Mouse (Mus musculus) liver, embryonic 13.5 days (tissue): ENCODE results near the gene Prdm11. TPM values are rescaled to one million over a fixed set of nuclear protein-coding genes. Genes with fewer than 3 reads are reported as not detected.
A peak's percentile ranks its signal among the peaks of the same experiment; 100 is the strongest.

Source experiments
- ATAC-seq: fragments of 200-750 bp; cut with Nextera tagmentation; 2 replicates; pipeline ENCODE4 v1.8.0; 2017; ENCODE audit warnings: low read depth, mild to moderate bottlenecking, moderate number of reproducible peaks, moderate library complexity
- DNase-seq: peaks from one replicate; pipeline ENCODE4 v3.0.0; 2022
- H3K27ac ChIP-seq: fragments of 300-500 bp; sonication (generic); 2 replicates; pipeline ENCODE4 v1.5.1; 2015; ENCODE audit warnings: moderate library complexity, mild to moderate bottlenecking, inconsistent platforms
- H3K27me3 ChIP-seq: fragments of 300-500 bp; sonication (generic); 2 replicates; pipeline ENCODE4 v1.6.1; 2015; ENCODE audit warnings: mild to moderate bottlenecking, inconsistent platforms
- H3K36me3 ChIP-seq: fragments of 300-500 bp; sonication (generic); 2 replicates; pipeline ENCODE4 v1.6.1; 2015; ENCODE audit warnings: mild to moderate bottlenecking, inconsistent platforms
- H3K4me1 ChIP-seq: fragments of 300-500 bp; sonication (generic); replicated peaks from 2 replicates; pipeline ENCODE4 v1.6.1; 2015; ENCODE audit warnings: inconsistent platforms
- H3K4me2 ChIP-seq: fragments of 300-500 bp; sonication (generic); 2 replicates; pipeline ENCODE4 v1.6.1; 2015; ENCODE audit warnings: inconsistent platforms, mild to moderate bottlenecking, moderate library complexity
- H3K4me3 ChIP-seq: fragments of 300-500 bp; sonication (generic); replicated peaks from 2 replicates; pipeline ENCODE4 v1.5.1; 2015; ENCODE audit warnings: mild to moderate bottlenecking, inconsistent platforms
- H3K9ac ChIP-seq: fragments of 300-500 bp; sonication (generic); 2 replicates; pipeline ENCODE4 v1.6.1; 2015; ENCODE audit warnings: mild to moderate bottlenecking, inconsistent platforms
- H3K9me3 ChIP-seq: fragments of 300-500 bp; sonication (generic); replicated peaks from 2 replicates; pipeline ENCODE4 v1.6.1; 2016; ENCODE audit warnings: inconsistent platforms
- WGBS: fragments of 180-500 bp; shearing (Covaris S2); methylation state at CpG from one replicate; pipeline ENCODE4 v1.1.7; 2015; ENCODE audit not compliant: insufficient replicate concordance; 5-methylcytosine and 5-hydroxymethylcytosine counted together
- polyA plus RNA-seq: library from polyadenylated mRNA; unstranded; fragments of >200 nt; fragmentation: Nextera tagmentation; extraction: Ambion mirVana; gene quantifications from 2 replicates; pipeline ENCODE4 v1.2.1, GENCODE M21; 2015

Gene Prdm11
- polyA plus RNA-seq, 1 experiment from 2014 or later: 3.7 TPM

DNA sequence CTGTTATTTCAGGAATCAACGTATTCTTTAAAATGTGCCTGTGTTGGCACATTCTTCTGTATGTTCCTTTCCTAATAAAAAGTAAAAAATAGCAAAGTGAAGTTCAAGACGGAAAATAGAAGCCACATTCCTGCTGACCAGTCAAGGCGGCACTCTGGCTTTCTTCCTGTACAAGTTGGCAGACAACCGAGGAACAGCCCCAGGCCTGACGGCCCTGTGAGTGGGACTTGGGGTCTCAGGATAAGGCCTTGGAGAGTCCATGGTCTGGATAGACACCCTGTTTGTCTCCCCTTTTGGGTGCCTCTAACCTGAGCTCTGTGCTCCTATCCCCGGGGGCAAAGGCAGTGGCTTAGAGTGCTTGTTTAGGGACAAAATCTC lies 30.6 kb upstream of the Prdm11 start:
- Histone ChIP-seq H3K4me1 (no peaks in the 10 kb centered on the region), H3K36me3 (no peaks in the 10 kb centered on the region), H3K4me3 (no peak overlapping the region), H3K27me3 (peaks cover 3% of the 10 kb centered on the region), H3K9ac (no peak overlapping the region), H3K4me2 (no peak overlapping the region), H3K27ac (no peak overlapping the region), H3K9me3 (no peaks in the 10 kb centered on the region)
- WGBS: 61% methylated on average over 6 of the region's 6 CpGs
- ATAC-seq: no peak
- no peak for DNase-seq

DNA sequence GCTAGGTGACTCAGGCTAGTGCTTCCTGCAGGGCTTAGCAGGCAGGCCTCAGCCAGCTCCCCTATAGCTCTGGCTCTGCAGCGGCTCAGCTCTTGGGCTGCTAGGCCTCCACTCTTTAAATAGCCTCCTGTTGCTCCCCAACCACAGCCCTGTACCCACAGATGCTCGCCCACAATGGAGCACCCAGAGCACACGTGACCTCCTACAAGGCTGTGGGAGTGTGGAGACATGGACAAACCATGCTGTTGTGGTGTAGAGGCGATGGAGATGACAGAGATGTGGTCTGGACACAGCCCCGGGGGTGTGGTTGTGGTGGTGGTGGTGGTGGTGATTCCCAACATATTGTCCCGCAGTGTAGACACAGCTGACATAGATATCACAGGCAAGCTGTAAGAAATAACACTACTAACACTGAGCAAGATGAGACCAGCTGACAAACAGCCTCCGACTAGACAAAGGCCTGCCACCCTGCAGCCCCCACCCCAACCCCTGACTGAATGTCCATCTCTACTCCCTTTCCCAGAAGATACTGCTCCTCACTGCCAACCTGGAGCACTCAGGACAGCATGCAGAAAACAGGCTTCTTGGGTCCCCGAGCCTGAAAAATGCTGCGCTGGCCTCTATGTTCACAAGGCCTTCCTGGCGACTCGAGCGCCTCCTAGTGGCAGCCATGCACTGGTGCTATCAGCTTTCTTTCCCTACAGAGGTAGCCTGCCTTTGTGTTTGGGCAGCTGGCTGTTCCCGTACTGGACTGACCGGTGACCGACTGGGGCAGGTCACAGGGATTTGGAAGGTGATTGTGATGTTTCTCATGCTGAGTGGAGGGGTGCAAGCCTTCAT lies 30.0 kb upstream of the Prdm11 start:
- Histone ChIP-seq H3K27me3 (peaks cover 3% of the 10 kb centered on the region), H3K36me3 (no peaks in the 10 kb centered on the region), H3K9ac (no peak overlapping the region), H3K4me1 (no peaks in the 10 kb centered on the region), H3K4me3 (no peak overlapping the region), H3K4me2 (no peak overlapping the region), H3K9me3 (no peaks in the 10 kb centered on the region), H3K27ac (no peak overlapping the region)
- DNase-seq: peak; percentile 30
- WGBS: 36% methylated on average over 15 of the region's 15 CpGs
- ATAC-seq: no peak

DNA sequence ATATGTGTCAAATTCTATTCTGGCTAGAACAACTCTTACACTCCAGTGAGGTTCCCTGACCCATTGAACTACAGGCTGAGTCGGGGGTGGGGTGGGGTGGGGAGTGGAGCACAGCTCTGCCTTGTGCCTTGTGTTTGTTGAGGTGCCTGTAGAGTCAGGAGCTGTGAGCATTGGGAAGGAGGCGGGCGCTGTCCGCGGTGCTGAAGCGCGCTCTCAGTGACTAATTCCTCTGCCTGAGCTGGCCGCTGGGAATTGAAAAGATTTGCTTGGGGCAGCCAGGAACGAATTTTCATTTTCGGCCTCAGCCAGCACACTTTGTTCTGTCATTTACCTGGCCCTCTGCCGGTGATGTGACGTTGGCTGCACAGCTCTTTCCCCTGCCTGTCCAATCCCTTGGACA lies 25.7 kb upstream of the Prdm11 start:
- Histone ChIP-seq H3K9ac (no peak overlapping the region), H3K27me3 (peaks cover 3% of the 10 kb centered on the region), H3K36me3 (no peaks in the 10 kb centered on the region), H3K4me1 (no peaks in the 10 kb centered on the region), H3K4me3 (no peak overlapping the region), H3K27ac (no peak overlapping the region), H3K9me3 (no peaks in the 10 kb centered on the region), H3K4me2 (no peak overlapping the region)
- DNase-seq (peak; percentile 40), ATAC-seq (no peak)
- WGBS: 6% methylated on average over 12 of the region's 12 CpGs

DNA sequence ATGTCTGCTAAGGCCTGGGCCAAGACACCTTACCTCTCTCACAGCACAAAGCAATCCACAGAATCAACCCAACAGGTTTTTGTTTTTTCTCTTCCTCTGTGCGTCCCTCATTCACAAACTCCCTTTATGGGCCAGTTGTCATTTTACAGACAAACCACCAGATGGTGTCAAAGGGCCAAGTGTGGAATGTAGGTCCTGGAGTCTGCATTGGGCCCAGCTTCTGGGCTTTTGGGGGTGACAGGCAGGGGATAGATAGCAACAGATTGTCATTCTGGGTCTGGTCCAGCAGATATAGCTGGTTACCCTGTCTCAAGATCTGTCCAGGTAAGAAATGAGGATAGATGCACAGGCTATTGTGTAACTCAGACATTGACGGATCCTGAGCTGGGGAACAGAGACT lies 23.0 kb upstream of the Prdm11 start:
- no peak for DNase-seq
- no peak for ATAC-seq

DNA sequence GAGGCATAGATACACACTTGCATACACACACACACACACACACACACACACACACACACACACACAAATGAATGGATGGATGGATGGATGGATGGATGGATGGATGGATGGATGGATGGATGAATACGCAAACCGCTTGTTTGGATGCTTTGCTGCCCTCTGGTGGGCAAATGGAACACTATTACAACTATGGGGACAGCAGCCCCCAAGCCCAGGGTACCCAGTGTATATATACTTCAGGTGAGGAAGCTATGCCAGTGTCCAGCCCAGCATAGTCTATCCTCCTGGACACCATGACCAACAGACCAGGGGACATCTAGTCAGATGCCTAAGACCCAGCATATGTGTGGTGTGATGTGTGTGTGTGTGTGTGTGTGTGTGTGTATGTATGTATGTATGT lies 17.4 kb upstream of the Prdm11 start:
- Histone ChIP-seq H3K4me2 (no peak overlapping the region), H3K27ac (no peak overlapping the region), H3K9me3 (no peaks in the 10 kb centered on the region), H3K36me3 (no peaks in the 10 kb centered on the region), H3K27me3 (no peaks in the 10 kb centered on the region), H3K4me3 (no peak overlapping the region), H3K4me1 (no peaks in the 10 kb centered on the region), H3K9ac (no peak overlapping the region)
- DNase-seq: no peak
- WGBS: 15% methylated on average over 2 of the region's 2 CpGs
- ATAC-seq: no peak

More for the DNA sequence above, 23.0 kb upstream of the Prdm11 start:
- 24% methylated on average over 2 of the region's 2 CpGs for WGBS
- Histone ChIP-seq H3K4me1 (no peaks in the 10 kb centered on the region), H3K27me3 (peaks cover 3% of the 10 kb centered on the region), H3K4me2 (no peak overlapping the region), H3K9me3 (no peaks in the 10 kb centered on the region), H3K27ac (no peak overlapping the region), H3K9ac (no peak overlapping the region), H3K36me3 (no peaks in the 10 kb centered on the region), H3K4me3 (no peak overlapping the region)

DNA sequence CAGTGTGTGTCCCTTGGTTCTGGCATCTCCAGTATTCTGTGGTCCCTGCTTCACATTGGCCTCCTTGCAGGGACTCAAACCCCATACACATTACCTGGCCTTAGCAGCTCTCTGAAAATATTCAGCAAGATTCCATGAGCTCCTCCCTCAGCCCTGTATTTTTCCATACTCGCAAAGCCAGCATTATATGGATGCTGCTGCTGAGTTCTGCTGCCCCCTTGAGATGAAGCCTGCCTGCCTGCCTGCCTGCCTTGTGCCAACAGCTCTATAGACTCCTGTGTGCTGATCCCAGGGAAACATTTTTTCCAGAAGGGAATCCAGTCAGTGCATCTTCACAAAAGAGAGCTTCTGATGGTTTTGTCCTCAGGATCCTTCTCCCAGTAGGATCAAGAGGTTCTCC lies 5.9 kb upstream of the Prdm11 start:
- ATAC-seq: no peak
- no peak for DNase-seq
- Histone ChIP-seq H3K27ac (no peak overlapping the region), H3K9me3 (no peaks in the 10 kb centered on the region), H3K9ac (no peak overlapping the region), H3K4me1 (0 out of 2 replicates have a peak, but pooled peaks cover 3% of the 10 kb centered on the region), H3K27me3 (peaks cover 30% of the 10 kb centered on the region), H3K36me3 (no peaks in the 10 kb centered on the region), H3K4me3 (no peak overlapping the region), H3K4me2 (no peak overlapping the region)
- WGBS: 28% methylated on average over 1 of the region's 1 CpGs

DNA sequence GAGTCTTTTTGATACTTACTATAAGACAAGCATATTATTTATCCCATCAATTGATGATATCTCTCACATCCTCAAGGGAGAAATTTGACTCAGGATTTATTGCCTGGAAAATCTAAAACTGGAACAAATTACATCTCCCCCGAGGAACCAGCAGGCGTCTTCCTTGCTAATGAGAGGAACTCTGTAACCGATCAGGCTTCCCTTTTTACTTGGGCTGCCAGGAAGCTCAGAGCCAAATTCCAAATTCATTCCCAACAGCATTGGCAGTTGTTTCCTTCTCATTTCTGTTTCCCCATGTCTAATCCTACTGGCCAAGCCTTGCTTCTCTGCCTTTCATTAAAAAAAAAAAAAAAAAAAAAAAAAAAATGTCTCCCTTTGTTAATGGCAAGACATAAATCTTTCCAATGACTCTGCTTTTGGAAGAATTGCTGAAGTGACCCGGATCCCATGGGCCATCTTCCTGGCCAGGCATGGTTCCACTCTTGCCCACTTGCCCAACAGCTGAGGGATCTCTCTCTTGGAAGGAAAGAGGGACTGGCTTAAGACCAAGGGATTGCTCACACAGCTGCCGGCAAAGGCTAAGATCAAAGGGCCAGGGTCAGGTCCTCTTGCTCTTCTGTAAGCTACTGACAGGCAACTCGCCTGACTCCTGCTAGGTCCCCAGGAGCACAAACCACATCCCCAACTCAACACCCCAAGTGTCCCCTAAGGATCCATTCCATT lies 2.8 kb upstream of the Prdm11 start:
- ATAC-seq (no peak), DNase-seq (no peak)
- Histone ChIP-seq H3K4me1 (peaks cover 27% of the 10 kb centered on the region), H3K36me3 (no peaks in the 10 kb centered on the region), H3K27ac (no peak overlapping the region), H3K4me3 (no peak overlapping the region), H3K4me2 (no peak overlapping the region), H3K9ac (no peak overlapping the region), H3K27me3 (peaks cover 34% of the 10 kb centered on the region), H3K9me3 (no peaks in the 10 kb centered on the region)
- 35% methylated on average over 6 of the region's 6 CpGs for WGBS

DNA sequence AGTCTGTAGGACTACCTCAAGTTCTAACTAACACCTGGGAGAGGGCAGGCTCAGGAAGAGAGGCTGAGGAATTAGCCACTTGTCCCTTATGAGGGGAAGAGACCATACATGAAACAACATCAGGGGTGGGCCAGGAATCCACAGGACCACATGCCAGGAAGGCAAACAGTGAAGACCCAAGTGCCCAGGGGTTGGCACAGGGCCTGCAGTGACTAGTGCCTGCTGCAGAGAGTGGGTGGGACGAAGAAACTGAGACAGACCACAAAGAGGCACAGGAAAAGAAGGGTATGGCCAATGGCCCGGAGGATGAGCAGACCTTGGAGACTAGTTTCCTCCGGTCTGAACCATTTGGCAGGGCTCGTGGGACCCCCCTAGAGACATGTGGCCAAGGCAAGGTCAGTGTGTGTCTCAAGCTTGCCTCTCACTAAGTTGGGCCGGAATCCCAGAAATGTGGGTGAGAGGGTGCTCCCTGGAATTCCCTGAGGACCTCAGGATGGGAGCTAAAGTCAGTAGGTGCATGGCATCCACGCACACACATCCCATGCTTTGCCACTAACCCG lies 1.6 kb upstream of the Prdm11 start:
- peaks cover 35% of the 10 kb centered on the region for H3K4me1 ChIP-seq
- no peak overlapping the region for H3K4me2 ChIP-seq
- H3K27me3 ChIP-seq: peaks cover 34% of the 10 kb centered on the region
- ATAC-seq (no peak), DNase-seq (no peak)
- WGBS: 67% methylated on average over 7 of the region's 7 CpGs
- H3K27ac ChIP-seq: no peak overlapping the region
- no peak overlapping the region for H3K4me3 ChIP-seq
- no peaks in the 10 kb centered on the region for H3K36me3 ChIP-seq
- H3K9me3 ChIP-seq: no peaks in the 10 kb centered on the region
- no peak overlapping the region for H3K9ac ChIP-seq

DNA sequence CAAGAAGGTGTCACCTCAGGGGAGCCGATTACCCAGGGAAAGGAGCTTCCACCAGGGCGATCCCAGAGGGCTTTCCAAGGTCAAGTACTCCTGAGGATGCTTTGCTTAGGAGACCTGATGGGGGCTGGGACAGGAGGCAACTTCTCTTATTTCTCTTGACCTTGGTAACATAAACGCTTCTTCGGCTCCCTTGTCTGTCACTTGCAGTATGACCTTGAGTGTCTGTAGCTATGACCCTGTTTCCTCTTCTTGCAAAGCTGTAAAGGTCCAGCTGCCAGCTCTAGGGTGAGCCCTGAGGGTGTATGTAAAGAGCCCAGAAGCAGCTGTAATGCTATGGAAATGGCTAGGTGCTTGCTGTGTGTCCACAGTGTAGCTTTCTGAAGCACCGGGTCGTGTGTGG lies 1.1 kb upstream of the Prdm11 start:
- H3K4me3 ChIP-seq: no peak overlapping the region
- H3K27ac ChIP-seq: no peak overlapping the region
- DNase-seq (no peak), ATAC-seq (no peak)
- H3K4me2 ChIP-seq: peak overlapping the region; percentile 85; the same call in 1 of the 2 replicates
- H3K9ac ChIP-seq: no peak overlapping the region
- 75% methylated on average over 6 of the region's 6 CpGs for WGBS
- peaks cover 32% of the 10 kb centered on the region for H3K27me3 ChIP-seq
- peaks cover 36% of the 10 kb centered on the region for H3K4me1 ChIP-seq
- H3K9me3 ChIP-seq: no peaks in the 10 kb centered on the region
- no peaks in the 10 kb centered on the region for H3K36me3 ChIP-seq

DNA sequence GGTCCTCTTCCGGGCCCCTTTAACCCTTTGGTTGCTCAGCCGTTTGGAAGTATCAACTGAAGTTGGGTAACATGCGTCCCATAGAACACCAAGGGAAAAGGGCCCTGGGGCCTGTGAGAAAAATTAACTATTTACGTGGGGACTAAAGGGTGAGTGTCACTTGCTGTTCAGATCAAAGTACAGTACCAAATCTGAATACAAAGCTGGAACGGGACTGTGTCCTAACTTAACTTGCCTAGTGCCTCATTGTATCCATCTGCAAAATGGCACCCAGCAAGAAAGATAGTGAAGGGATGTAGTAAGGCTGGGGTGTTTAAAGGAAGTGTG lies 505 bp upstream of the Prdm11 start:
- peak overlapping the region; percentile 90 for H3K9ac ChIP-seq
- H3K27me3 ChIP-seq: peaks cover 31% of the 10 kb centered on the region
- peak overlapping the region; percentile 85 for H3K4me2 ChIP-seq
- 20% methylated on average over 5 of the region's 5 CpGs for WGBS
- no peak for ATAC-seq
- H3K4me3 ChIP-seq: peak overlapping the region; percentile 78
- H3K9me3 ChIP-seq: no peaks in the 10 kb centered on the region
- H3K27ac ChIP-seq: no peak overlapping the region
- no peaks in the 10 kb centered on the region for H3K36me3 ChIP-seq
- peaks cover 41% of the 10 kb centered on the region for H3K4me1 ChIP-seq
- DNase-seq: no peak

DNA sequence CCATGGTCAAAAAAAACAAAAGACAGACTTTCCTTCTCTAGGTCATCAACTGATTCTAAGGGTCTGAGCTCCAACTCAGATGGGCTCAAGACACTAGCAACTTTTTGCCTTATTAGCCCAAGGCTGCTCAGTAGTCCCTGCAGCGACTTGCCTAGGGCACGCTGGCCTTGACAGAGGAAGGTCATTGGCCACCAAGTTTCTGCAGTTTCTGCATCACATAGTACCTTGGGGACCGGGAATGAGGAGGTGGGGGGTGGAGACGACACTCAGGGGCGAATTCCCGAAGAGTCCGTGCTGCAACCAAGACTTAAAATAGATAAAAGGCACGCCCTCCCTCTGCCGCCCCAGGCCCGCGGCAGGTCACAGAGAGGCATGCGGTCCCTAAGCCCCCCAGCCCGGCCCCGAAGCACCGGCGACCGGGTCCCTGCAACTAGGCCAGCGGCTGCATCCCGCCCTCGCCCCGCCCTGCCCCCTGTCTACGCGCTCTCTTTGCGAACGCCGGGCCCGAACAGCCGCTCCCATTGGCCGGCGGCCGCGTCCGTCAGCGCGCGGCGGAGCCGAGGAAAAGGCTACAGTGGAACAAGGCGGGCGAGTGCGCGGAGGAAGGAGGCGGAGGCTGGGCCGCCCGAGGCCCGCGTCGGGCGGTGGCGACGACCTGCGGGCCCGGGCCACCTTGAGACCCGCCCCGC lies 694 bp downstream of the Prdm11 start:
- Histone ChIP-seq H3K27ac (peak overlapping the region; percentile 76), H3K36me3 (no peaks in the 10 kb centered on the region), H3K4me1 (peaks cover 51% of the 10 kb centered on the region), H3K4me3 (peak overlapping the region; percentile 78), H3K27me3 (peaks cover 29% of the 10 kb centered on the region), H3K9ac (peak overlapping the region; percentile 90), H3K9me3 (no peaks in the 10 kb centered on the region), H3K4me2 (peak overlapping the region; percentile 85)
- ATAC-seq (peak; percentile 97), DNase-seq (peak; percentile 88)
- under 1% methylated on average over 55 of the region's 55 CpGs for WGBS
